Mouse (Mus musculus) neural tube, embryonic 14.5 days (tissue): ENCODE data around the gene Cep295. TPM values are rescaled to one million over a fixed set of nuclear protein-coding genes. Genes with fewer than 3 reads are reported as not detected.
A peak's percentile ranks its signal among the peaks of the same experiment; 100 is the strongest.
"Not testable (repeated sequence)": the region's sequence is repeated elsewhere in the genome, so short reads cannot be mapped to it uniquely, and the experiment has no call there.

Source experiments
- ATAC-seq: fragments of 200-750 bp; cut with Nextera tagmentation; 2 replicates; pipeline ENCODE4 v1.8.0; 2017; ENCODE audit warnings: low read depth, mild to moderate bottlenecking, moderate TSS enrichment, moderate library complexity
- H3K27ac ChIP-seq: fragments of 300-500 bp; sonication (generic); 2 replicates; pipeline ENCODE4 v1.5.1; 2014; ENCODE audit warnings: low read depth, mild to moderate bottlenecking, control low read depth, low read length, moderate library complexity, mixed read lengths
- H3K27me3 ChIP-seq: fragments of 300-500 bp; sonication (generic); 2 replicates; pipeline ENCODE4 v1.6.1; 2014; ENCODE audit warnings: low read length; ENCODE audit not compliant: control insufficient read depth, insufficient read depth
- H3K36me3 ChIP-seq: fragments of 300-500 bp; sonication (generic); 2 replicates; pipeline ENCODE4 v1.6.1; 2014; ENCODE audit warnings: low read length, mixed read lengths; ENCODE audit not compliant: control insufficient read depth, insufficient read depth
- H3K4me1 ChIP-seq: fragments of 300-500 bp; sonication (generic); 2 replicates; pipeline ENCODE4 v1.6.1; 2014; ENCODE audit warnings: low read length; ENCODE audit not compliant: control insufficient read depth, insufficient read depth
- H3K4me2 ChIP-seq: fragments of 300-500 bp; sonication (generic); 2 replicates; pipeline ENCODE4 v1.6.1; 2014; ENCODE audit warnings: mild to moderate bottlenecking, low read depth, low read length, control low read depth
- H3K4me3 ChIP-seq: fragments of 300-500 bp; sonication (generic); 2 replicates; pipeline ENCODE4 v1.5.1; 2014; ENCODE audit warnings: low read depth, low read length, control low read depth, mixed read lengths
- H3K9ac ChIP-seq: fragments of 300-500 bp; sonication (generic); replicated peaks from 2 replicates; pipeline ENCODE4 v1.6.1; 2014; ENCODE audit warnings: low read depth, mild to moderate bottlenecking, control low read depth, low read length, mixed read lengths
- H3K9me3 ChIP-seq: fragments of 300-500 bp; sonication (generic); 2 replicates; pipeline ENCODE4 v1.6.1; 2016; ENCODE audit warnings: low read length; ENCODE audit not compliant: control insufficient read depth
- WGBS: fragments of 180-500 bp; shearing (Covaris S2); extraction: QIAGEN DNeasy Blood & Tissue Kit; methylation state at CpG from one replicate; pipeline ENCODE4 v1.1.7; 2014; 5-methylcytosine and 5-hydroxymethylcytosine counted together
- polyA plus RNA-seq: library from polyadenylated mRNA; unstranded; fragments of >200 nt; fragmentation: Nextera tagmentation; extraction: Ambion mirVana; gene quantifications from 2 replicates; pipeline ENCODE4 v1.2.1, GENCODE M21; 2014

Cep295 gene
- polyA plus RNA-seq, 1 experiment from 2014 or later, result 19.6 TPM

DNA sequence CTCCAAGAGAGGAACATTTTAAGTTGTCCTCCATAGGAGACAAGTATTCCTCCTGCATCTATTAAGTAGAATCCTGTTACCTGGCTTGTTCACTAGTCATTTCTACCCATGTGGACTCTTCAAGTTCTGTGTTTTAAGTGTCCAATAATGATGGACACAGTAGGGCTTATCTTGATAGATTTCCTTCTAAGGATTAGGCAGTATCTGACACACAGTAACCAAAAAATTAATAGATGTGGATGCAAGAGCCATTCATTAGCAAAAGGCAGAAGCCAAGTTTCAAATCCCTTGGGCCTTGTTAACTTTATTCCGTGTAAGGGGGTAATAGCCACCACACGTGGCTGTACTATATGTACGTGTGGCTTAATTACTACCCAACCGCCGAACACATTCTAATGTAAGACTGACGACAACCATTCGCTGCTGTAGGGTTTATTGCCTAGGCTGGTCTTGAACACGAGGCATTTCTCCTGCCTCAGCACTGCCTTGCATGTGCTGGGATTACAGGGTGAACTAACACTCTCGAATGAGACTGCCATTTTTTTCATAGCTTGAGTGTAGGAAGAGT, 588 bp downstream of the Cep295 start:
- Histone ChIP-seq H3K4me1 (peaks cover 6% of the 10 kb centered on the region; the same call in 1 of the 2 replicates), H3K36me3 (no peaks in the 10 kb centered on the region), H3K9me3 (no peaks in the 10 kb centered on the region), H3K27ac (peak overlapping the region; percentile 89), H3K9ac (peak overlapping the region; percentile 72), H3K4me2 (peak overlapping the region; percentile 85), H3K4me3 (peak overlapping the region; percentile 83), H3K27me3 (no peaks in the 10 kb centered on the region)
- no peak for ATAC-seq
- under 1% methylated on average over 9 of the region's 9 CpGs for WGBS

DNA sequence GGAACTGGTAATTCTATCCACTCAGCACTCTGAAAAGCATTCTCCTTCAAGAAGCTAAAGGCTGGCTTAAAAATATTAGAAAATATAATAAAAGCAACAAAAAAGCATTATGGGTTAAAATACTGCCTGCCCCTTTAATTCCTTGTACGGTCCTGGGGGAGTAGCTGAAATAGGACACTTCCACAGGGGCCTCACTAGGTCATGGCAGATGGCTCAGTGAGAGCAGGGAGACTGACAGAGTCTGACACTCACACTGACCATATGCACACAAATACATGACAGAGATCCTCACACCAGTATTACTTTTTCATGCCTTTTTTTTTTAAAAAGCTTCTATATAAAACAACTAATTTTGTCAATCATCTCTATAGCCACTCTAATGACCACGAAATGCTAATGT, 7.7 kb downstream of the Cep295 start:
- 78% methylated on average over 2 of the region's 2 CpGs for WGBS
- H3K27ac ChIP-seq, result no peak overlapping the region
- no peak overlapping the region for H3K4me2 ChIP-seq
- no peaks in the 10 kb centered on the region for H3K27me3 ChIP-seq
- no peak overlapping the region for H3K4me3 ChIP-seq
- H3K36me3 ChIP-seq, result peaks cover 27% of the 10 kb centered on the region; the same call in 1 of the 2 replicates
- no peaks in the 10 kb centered on the region for H3K9me3 ChIP-seq
- no peaks in the 10 kb centered on the region for H3K4me1 ChIP-seq
- no peak for ATAC-seq
- no peak overlapping the region for H3K9ac ChIP-seq

DNA sequence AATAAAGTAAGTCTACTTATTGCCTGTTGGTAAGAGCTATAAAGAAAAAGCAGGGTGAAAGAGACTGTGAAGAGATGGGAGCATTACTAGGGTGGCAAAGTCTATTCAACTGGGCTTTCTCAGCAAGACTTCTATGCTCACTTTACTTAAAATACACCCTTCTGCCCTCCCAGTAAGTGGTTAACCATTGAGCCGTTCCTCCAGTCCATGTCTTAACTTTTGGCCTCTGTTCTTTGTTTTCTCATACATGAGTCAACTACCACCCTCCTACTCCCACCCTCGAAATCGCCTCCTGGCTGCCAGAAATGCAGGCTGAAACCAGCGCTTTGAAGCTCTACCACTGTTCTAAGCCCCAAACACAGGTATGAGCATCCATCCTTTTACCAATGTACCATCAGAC, 19.8 kb downstream of the Cep295 start:
- ATAC-seq, result no peak
- WGBS, result 94% methylated on average over 4 of the region's 4 CpGs

DNA sequence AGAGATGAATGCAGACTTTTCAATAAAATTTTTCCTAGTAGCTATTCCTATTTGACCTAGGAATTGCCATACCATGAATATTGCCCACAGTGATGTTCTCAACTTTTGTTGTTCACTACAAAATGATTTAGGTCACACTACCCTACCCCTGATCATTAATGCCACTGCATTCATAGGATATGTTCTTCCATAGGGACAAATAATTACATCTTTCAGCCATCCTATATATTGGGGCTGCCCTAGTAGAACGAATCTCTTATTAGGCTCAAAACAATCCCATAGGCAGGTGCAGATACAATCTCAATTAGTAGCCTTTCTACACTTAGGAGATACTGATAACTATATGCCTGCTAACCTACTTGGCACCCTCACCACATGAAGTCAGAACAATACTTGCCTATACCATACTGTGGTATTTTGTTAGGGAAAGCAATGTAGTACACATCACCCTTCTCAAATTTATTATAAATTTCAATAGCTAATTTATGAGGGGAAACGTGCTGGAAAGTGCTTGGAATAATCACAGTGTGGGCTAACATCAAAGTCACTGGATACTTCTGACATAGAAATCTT, 39.3 kb downstream of the Cep295 start:
- Histone ChIP-seq H3K4me2 (no peak overlapping the region), H3K9ac (no peak overlapping the region), H3K27ac (no peak overlapping the region), H3K36me3 (peaks cover 59% of the 10 kb centered on the region), H3K4me1 (no peaks in the 10 kb centered on the region), H3K4me3 (no peak overlapping the region), H3K9me3 (no peaks in the 10 kb centered on the region), H3K27me3 (no peaks in the 10 kb centered on the region)
- ATAC-seq, result no peak
- 76% methylated on average over 2 of the region's 2 CpGs for WGBS

More for the DNA sequence above, 19.8 kb downstream of the Cep295 start:
- no peak overlapping the region for H3K9ac ChIP-seq
- H3K27me3 ChIP-seq, result no peaks in the 10 kb centered on the region
- H3K27ac ChIP-seq, result no peak overlapping the region
- peaks cover 66% of the 10 kb centered on the region for H3K36me3 ChIP-seq
- no peaks in the 10 kb centered on the region for H3K9me3 ChIP-seq
- no peaks in the 10 kb centered on the region for H3K4me1 ChIP-seq
- H3K4me3 ChIP-seq, result no peak overlapping the region
- no peak overlapping the region for H3K4me2 ChIP-seq

DNA sequence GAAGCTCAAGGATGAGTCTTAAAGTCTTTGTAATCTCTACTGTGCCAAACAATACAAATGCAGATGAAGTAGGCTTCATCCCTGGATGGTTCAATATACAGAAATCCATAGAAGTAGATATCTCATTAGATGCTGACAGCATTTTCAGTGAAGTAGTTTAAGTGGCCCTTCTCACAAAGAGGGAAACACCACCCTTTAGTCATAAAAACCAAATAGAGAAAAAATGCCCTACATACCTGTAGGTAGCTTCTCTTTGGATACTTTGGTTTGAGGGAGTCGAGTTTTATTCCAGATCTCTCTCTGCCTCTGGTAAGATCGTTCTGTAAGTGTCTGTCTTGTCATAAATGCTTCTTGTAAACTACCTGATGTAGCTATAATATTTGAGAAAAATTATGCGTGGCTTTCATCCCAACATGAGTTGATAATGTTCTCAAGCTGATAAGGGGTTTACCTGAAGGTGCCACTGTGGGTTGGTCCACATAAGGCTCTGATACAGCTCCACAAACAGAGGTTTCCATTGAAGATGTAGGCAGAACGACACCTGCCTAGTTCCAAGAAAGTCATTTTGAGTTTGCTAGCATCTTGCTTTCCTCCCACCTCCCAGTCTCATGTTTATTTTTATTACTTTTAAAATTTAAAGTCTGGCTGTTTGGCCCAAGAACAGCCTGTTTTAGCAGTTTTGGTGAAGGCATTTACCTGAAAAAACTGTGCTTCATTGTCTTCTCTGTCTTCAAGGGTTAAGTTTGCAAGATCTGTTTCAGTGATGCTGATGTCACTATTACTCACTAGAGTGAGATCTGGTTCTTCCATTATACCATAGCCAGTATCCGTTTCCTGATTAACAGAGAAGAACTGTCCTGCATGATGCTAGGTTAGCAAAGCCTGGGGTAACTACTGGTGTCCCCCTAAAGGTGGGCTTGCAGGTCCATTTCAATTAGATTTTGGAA, 40.1 kb downstream of the Cep295 start:
- H3K36me3 ChIP-seq, result peaks cover 60% of the 10 kb centered on the region
- no peaks in the 10 kb centered on the region for H3K27me3 ChIP-seq
- no peak overlapping the region for H3K4me2 ChIP-seq

DNA sequence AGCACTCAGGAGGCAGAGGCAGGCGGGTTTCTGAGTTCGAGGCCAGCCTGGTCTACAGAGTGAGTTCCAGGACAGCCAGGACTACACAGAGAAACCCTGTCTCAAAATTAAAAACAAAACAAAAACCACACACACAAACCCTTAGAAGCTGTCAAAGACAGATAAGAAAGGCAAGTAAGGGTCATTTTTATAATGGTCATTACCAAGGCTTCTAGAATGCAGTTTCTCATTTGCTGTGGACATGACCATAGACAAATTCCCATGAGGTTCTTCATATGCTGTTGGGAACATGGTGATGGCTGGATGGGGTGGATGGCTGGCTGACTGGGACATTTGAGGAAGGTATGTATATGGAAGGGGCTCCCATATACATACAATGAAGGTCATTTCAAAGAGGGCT, 41.3 kb downstream of the Cep295 start:
- H3K9ac ChIP-seq, H3K9me3 ChIP-seq, H3K4me3 ChIP-seq, H3K4me1 ChIP-seq, ATAC-seq, H3K27ac ChIP-seq, H3K27me3 ChIP-seq, H3K4me2 ChIP-seq: not testable (repeated sequence)
- WGBS, result 100% methylated on average over 1 of the region's 2 CpGs
- H3K36me3 ChIP-seq, result peaks cover 63% of the 10 kb centered on the region

More for the DNA sequence above, 40.1 kb downstream of the Cep295 start:
- Histone ChIP-seq H3K9me3 (no peaks in the 10 kb centered on the region), H3K27ac (no peak overlapping the region), H3K9ac (no peak overlapping the region), H3K4me1 (no peaks in the 10 kb centered on the region), H3K4me3 (no peak overlapping the region)
- ATAC-seq, result no peak
- WGBS, result 60% methylated on average over 5 of the region's 5 CpGs

DNA sequence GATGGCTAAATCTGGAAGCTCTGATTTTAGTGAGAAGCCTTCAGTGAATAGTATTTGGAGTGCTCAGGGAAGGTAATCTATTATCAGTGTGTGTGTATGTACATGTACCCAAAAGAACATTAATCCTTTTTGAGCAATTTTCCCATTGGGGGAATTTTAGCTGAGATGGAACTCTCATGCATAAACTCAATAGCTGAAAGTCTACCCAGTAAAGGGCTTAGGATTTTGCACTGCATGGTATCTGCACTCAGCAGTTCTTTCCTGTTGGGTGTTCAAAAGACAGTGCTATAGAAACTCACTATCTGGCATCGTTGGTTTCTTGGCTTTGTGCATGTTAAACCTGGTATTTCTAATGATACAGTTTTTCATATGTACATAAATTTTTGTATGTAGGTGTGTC, 43.0 kb downstream of the Cep295 start:
- Histone ChIP-seq H3K27me3 (no peaks in the 10 kb centered on the region), H3K4me3 (no peak overlapping the region), H3K9me3 (no peaks in the 10 kb centered on the region), H3K9ac (no peak overlapping the region), H3K36me3 (peaks cover 69% of the 10 kb centered on the region), H3K27ac (no peak overlapping the region), H3K4me1 (0 out of 2 replicates have a peak, but pooled peaks cover under 1% of the 10 kb centered on the region), H3K4me2 (no peak overlapping the region)
- WGBS, result 98% methylated on average over 1 of the region's 1 CpGs
- no peak for ATAC-seq

DNA sequence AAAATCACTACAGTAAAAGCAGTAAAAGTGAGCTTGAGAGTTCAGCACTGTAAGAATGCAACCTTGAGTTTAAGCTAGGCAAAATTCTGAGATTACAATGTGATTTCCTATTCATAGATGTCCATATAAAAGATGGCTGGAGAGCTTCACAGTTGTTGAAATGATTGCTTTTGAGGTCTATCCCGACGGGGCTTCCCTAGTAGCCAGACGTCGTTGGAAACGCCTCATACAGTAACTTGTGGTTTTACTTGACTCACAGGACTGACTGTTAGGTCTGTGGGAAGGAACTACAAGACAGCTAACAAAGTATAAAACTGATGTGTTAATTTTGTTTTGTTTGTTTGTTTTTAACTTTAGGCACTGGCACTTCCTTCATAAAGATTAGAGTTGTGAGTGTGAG, 44.0 kb downstream of the Cep295 start:
- 91% methylated on average over 5 of the region's 5 CpGs for WGBS
- Histone ChIP-seq H3K4me1 (peaks cover 8% of the 10 kb centered on the region; the same call in 1 of the 2 replicates), H3K4me3 (no peak overlapping the region), H3K4me2 (no peak overlapping the region), H3K36me3 (peaks cover 77% of the 10 kb centered on the region), H3K27ac (no peak overlapping the region), H3K9ac (no peak overlapping the region), H3K27me3 (no peaks in the 10 kb centered on the region), H3K9me3 (no peaks in the 10 kb centered on the region)
- no peak for ATAC-seq
